Mouse (Mus musculus): ENCODE results near the gene Scgb1b24.

Scgb1b24 gene

GRCm38 (mm10) chr7:33743499-33743898 lies at the start of gene Scgb1b24:
Scgb1b24 (plus strand) TSS chr7:33743799.
- TF ChIP-seq GATA4 (IDR thresholded peaks at IDR 0.05; ENCODE audit: insufficient replicate concordance, low read length), result no peak

- no peak for TF ChIP-seq GATA4 (IDR thresholded peaks at IDR 0.05; ENCODE audit: insufficient replicate concordance, low read length)
Measured at GRCm38 (mm10) chr7:33739212-33739611, 4.4 kb upstream of the Scgb1b24 start, which contains the start of gene Scgb2b24. Scgb2b24 (minus strand) TSS chr7:33739312.

All from liver, adult (tissue).